Mouse (Mus musculus): ENCODE measurements around the gene Lgr4. TPM values are rescaled to one million over a fixed set of nuclear protein-coding genes. Genes with fewer than 3 reads are reported as not detected.

Lgr4 gene
- total and polyA plus RNA-seq, 3 experiments = 4.3 to 4.5 TPM; not detected in 1

GRCm38 (mm10) chr2:109987946-109988345 is 70.5 kb downstream of the Lgr4 start:
- no peaks in the 10 kb centered on the region for H3K79me2 ChIP-seq (ENCODE audit: control insufficient read depth, insufficient read depth, low read length, poor library complexity)
- no peak overlapping the region for H3K9ac ChIP-seq (ENCODE audit: control insufficient read depth, low read depth, low read length, poor library complexity, severe bottlenecking)
- peaks cover 0 to 5% of the 10 kb centered on the region in 2 experiments; a peak in 1 of 4 replicates for H3K4me1 ChIP-seq (ENCODE audit: control insufficient read depth in 1 of 2, insufficient read depth in 2 of 2, low read length in 2 of 2)
- peaks cover 0 to 2% of the 10 kb centered on the region in 2 experiments; a peak in 2 of 4 replicates for H3K36me3 ChIP-seq (ENCODE audit: control insufficient read depth in 1 of 2, insufficient read depth in 2 of 2, low read length in 2 of 2)
- TF ChIP-seq ELF1 (IDR thresholded peaks at IDR 0.05; ENCODE audit: low read depth, low read length) (no peak), ZKSCAN1 (IDR thresholded peaks at IDR 0.05; ENCODE audit: low read depth, low read length) (no peak), POLR2AphosphoS2 (IDR thresholded peaks at IDR 0.05; ENCODE audit: low read length) (no peak), HCFC1 (IDR thresholded peaks at IDR 0.05; ENCODE audit: low read depth, low read length) (no peak), CTCF (IDR thresholded peaks at IDR 0.05 in 2 of 3, conservative IDR thresholded peaks at IDR 0.05 in 1 of 3; ENCODE audit: control insufficient read depth in 1 of 3, insufficient read depth in 1 of 3, low read depth in 2 of 3, low read length in 3 of 3, poor library complexity in 1 of 3, severe bottlenecking in 1 of 3) (no peak), RCOR1 (IDR thresholded peaks at IDR 0.05; ENCODE audit: low read depth, low read length) (no peak), USF1 (IDR thresholded peaks at IDR 0.05; ENCODE audit: low read depth, low read length) (no peak), POLR2AphosphoS5 (IDR thresholded peaks at IDR 0.05; ENCODE audit: borderline replicate concordance, low read depth, low read length) (no peak), MEF2A (IDR thresholded peaks at IDR 0.05; ENCODE audit: extremely low read depth, insufficient replicate concordance, low read depth, low read length, poor library complexity, severe bottlenecking) (no peak), CHD1 (IDR thresholded peaks at IDR 0.05; ENCODE audit: low read depth, low read length) (no peak)
- H3K27ac ChIP-seq (ENCODE audit: control insufficient read depth, low read depth, low read length) = no peak overlapping the region
- no peak overlapping the region for H3K4me3 ChIP-seq (ENCODE audit: control insufficient read depth in 1 of 2, insufficient read depth in 1 of 2, low read depth in 2 of 2, low read length in 2 of 2)
- no peaks in the 10 kb centered on the region for H3K9me3 ChIP-seq (replicated peaks; ENCODE audit: insufficient read depth, low read length)
- no peak for DNase-seq (ENCODE audit: low read depth, low spot score)
- H3K27me3 ChIP-seq (ENCODE audit: control insufficient read depth in 1 of 2, insufficient read depth in 2 of 2, low read length in 2 of 2) = no peaks in the 10 kb centered on the region

DNA sequence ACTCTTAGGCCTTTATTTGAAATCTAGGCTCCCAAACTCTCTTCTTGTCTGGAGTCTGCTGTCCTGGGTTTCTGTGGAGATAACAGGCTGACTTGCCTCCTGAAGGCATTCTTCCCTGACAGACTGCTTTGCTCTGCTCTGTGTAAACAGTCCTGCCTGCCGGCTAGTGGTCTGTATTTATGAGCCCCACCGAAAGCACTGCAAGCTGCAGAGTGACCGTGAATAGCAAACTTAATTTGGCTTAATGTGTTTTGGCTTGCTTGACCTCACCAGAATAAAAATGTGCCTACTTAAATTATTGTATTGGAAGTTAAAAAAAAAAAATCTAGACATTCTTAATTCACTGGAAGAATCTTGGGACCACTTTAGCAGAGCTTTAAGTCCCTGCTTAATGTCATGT is 71.7 kb downstream of the Lgr4 start:
- H3K4me1 ChIP-seq (ENCODE audit: control insufficient read depth in 1 of 2, insufficient read depth in 2 of 2, low read length in 2 of 2) = peaks cover 0 to 7% of the 10 kb centered on the region in 2 experiments; a peak in 2 of 4 replicates
- no peak for DNase-seq (ENCODE audit: low read depth, low spot score)

More for the DNA sequence above, 71.7 kb downstream of the Lgr4 start:
- Histone ChIP-seq H3K27ac (ENCODE audit: control insufficient read depth, low read depth, low read length) (no peak overlapping the region), H3K27me3 (ENCODE audit: control insufficient read depth in 1 of 2, insufficient read depth in 2 of 2, low read length in 2 of 2) (no peaks in the 10 kb centered on the region), H3K9me3 (replicated peaks; ENCODE audit: insufficient read depth, low read length) (no peaks in the 10 kb centered on the region), H3K4me3 (ENCODE audit: control insufficient read depth in 1 of 2, insufficient read depth in 1 of 2, low read depth in 2 of 2, low read length in 2 of 2) (no peak overlapping the region), H3K9ac (ENCODE audit: control insufficient read depth, low read depth, low read length, poor library complexity, severe bottlenecking) (no peak overlapping the region), H3K36me3 (ENCODE audit: control insufficient read depth in 1 of 2, insufficient read depth in 2 of 2, low read length in 2 of 2) (peaks cover 0 to 14% of the 10 kb centered on the region in 2 experiments; a peak in 2 of 4 replicates), H3K79me2 (ENCODE audit: control insufficient read depth, insufficient read depth, low read length, poor library complexity) (no peaks in the 10 kb centered on the region)
- TF ChIP-seq ZMIZ1 (IDR thresholded peaks at IDR 0.05; ENCODE audit: low read depth, low read length) (no peak), JUND (IDR thresholded peaks at IDR 0.05; ENCODE audit: low read depth, low read length) (no peak), HCFC1 (IDR thresholded peaks at IDR 0.05; ENCODE audit: low read depth, low read length) (no peak), UBTF (IDR thresholded peaks at IDR 0.05; ENCODE audit: borderline replicate concordance, insufficient read depth, low read depth, low read length) (no peak), MYC (IDR thresholded peaks at IDR 0.05; ENCODE audit: low read depth, low read length) (no peak), ZKSCAN1 (IDR thresholded peaks at IDR 0.05; ENCODE audit: low read depth, low read length) (no peak), CHD2 (IDR thresholded peaks at IDR 0.05; ENCODE audit: low read length) (no peak), POLR2A (IDR thresholded peaks at IDR 0.05; ENCODE audit: control insufficient read depth in 1 of 2, insufficient read depth in 1 of 2, low read depth in 1 of 2, low read length in 2 of 2, poor library complexity in 1 of 2) (no peak), KAT2A (conservative IDR thresholded peaks at IDR 0.05; ENCODE audit: low read depth, low read length) (no peak), USF2 (IDR thresholded peaks at IDR 0.05; ENCODE audit: borderline replicate concordance in 1 of 2, insufficient read depth in 1 of 2, low read depth in 1 of 2, low read length in 2 of 2) (no peak), POLR2AphosphoS5 (IDR thresholded peaks at IDR 0.05; ENCODE audit: borderline replicate concordance, low read depth, low read length) (no peak), SMC3 (IDR thresholded peaks at IDR 0.05; ENCODE audit: low read depth, low read length) (no peak), ELF1 (IDR thresholded peaks at IDR 0.05; ENCODE audit: low read depth, low read length) (no peak), MAX (IDR thresholded peaks at IDR 0.05; ENCODE audit: low read length) (no peak), MAZ (IDR thresholded peaks at IDR 0.05; ENCODE audit: low read depth, low read length) (no peak), TCF12 (IDR thresholded peaks at IDR 0.05; ENCODE audit: low read depth, low read length) (no peak), USF1 (IDR thresholded peaks at IDR 0.05; ENCODE audit: low read depth, low read length) (no peak), NRF1 (IDR thresholded peaks at IDR 0.05; ENCODE audit: insufficient read depth, low read depth, low read length, poor library complexity, severe bottlenecking) (no peak), CTCF (IDR thresholded peaks at IDR 0.05 in 2 of 3, conservative IDR thresholded peaks at IDR 0.05 in 1 of 3; ENCODE audit: control insufficient read depth in 1 of 3, insufficient read depth in 1 of 3, low read depth in 2 of 3, low read length in 3 of 3, poor library complexity in 1 of 3, severe bottlenecking in 1 of 3) (no peak), TAL1 (IDR thresholded peaks at IDR 0.05; ENCODE audit: low read length) (no peak)

Measured in MEL (cell line).